Mouse (Mus musculus) cortical plate, adult 2 months (tissue): Measurements from ENCODE around the gene Hrh2.

Experiments used
- CTCF ChIP-seq: fragments of 200-500 bp; IDR thresholded peaks from 2 replicates; pipeline ENCODE4 v1.5.1; 2011; ENCODE audit warnings: mild to moderate bottlenecking, control low read depth, low read length; ENCODE audit not compliant: insufficient read depth; ENCODE audit errors: extremely low read depth
- POLR2A ChIP-seq: fragments of 200-500 bp; IDR thresholded peaks from 2 replicates; pipeline ENCODE4 v1.6.1; 2011; ENCODE audit warnings: mild to moderate bottlenecking, low read length, control low read depth; ENCODE audit not compliant: insufficient read depth; ENCODE audit errors: extremely low read depth

DNA sequence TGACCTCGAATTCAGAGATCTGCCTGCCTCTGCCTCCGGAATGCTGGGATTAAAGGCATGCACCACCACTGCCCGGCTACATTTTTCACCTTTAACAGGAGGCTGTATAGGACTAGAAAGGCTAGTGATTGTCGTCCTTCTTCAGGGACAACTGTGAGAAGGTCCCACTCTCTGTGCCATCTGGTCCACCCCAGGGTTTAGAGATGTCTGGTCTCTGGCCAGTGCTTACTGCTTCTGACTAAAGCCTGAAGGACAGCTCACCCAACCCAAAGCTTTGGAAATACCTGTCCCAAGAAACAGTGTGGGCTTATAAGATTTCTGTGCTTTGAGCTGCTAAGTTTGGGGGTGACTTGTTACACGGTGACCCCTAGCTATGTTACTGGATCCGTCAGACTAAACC, 21.6 kb upstream of the Hrh2 start:
- TF ChIP-seq POLR2A = no peak
- TF ChIP-seq CTCF = no peak
